Mouse (Mus musculus): ENCODE measurements around the gene Slc52a3. TPM values are rescaled to one million over a fixed set of nuclear protein-coding genes. Genes with fewer than 3 reads are reported as not detected.
"Not testable (repeated sequence)": the region's sequence is repeated elsewhere in the genome, so short reads cannot be mapped to it uniquely, and the experiment has no call there.

The Slc52a3 gene
- total RNA-seq, 2 experiments from 2014 or later: 1.6 to 2.9 TPM

GRCm38 (mm10) chr2:151973595-151974562 lies 22.4 kb upstream of the Slc52a3 start:
- no peak for DNase-seq

GRCm38 (mm10) chr2:151975295-151975694 lies 21.0 kb upstream of the Slc52a3 start:
- DNase-seq: no peak

- DNase-seq: no peak
Observed at GRCm38 (mm10) chr2:151976067-151976466, 20.2 kb upstream of the Slc52a3 start.

- peak; percentile 73 for DNase-seq
Observed at GRCm38 (mm10) chr2:151977689-151978440, 18.4 kb upstream of the Slc52a3 start.

- DNase-seq: peak; percentile 54 to 71
Observed at GRCm38 (mm10) chr2:151978494-151978893, 17.8 kb upstream of the Slc52a3 start.

GRCm38 (mm10) chr2:151979470-151980354 lies 16.6 kb upstream of the Slc52a3 start, which contains the start of gene Fam110a:
Gene Fam110a, minus strand, starts transcription at chr2:151980219.
- peak; percentile 96 for DNase-seq

GRCm38 (mm10) chr2:151980355-151980693 lies 16.0 kb upstream of the Slc52a3 start:
- no peak for DNase-seq

GRCm38 (mm10) chr2:151981268-151981667 lies 15.0 kb upstream of the Slc52a3 start:
- DNase-seq: no peak

- no peak for DNase-seq
Observed at GRCm38 (mm10) chr2:151982476-151982875, 13.8 kb upstream of the Slc52a3 start.

- DNase-seq: no peak
Observed at GRCm38 (mm10) chr2:151984019-151984418, 12.3 kb upstream of the Slc52a3 start.

- DNase-seq: no peak
Observed at GRCm38 (mm10) chr2:151985426-151986172, 10.7 kb upstream of the Slc52a3 start.

GRCm38 (mm10) chr2:151986958-151987357 lies 9.4 kb upstream of the Slc52a3 start:
- no peak for DNase-seq

GRCm38 (mm10) chr2:151988978-151989377 lies 7.3 kb upstream of the Slc52a3 start:
- DNase-seq: no peak

- no peak for DNase-seq
Observed at GRCm38 (mm10) chr2:151990985-151991394, 5.3 kb upstream of the Slc52a3 start.

GRCm38 (mm10) chr2:151991446-151991845 lies 4.9 kb upstream of the Slc52a3 start:
- no peak for DNase-seq

- DNase-seq: peak; percentile 80 to 92
Observed at GRCm38 (mm10) chr2:151994350-151995122, 1.8 kb upstream of the Slc52a3 start.

- not testable (repeated sequence) for DNase-seq
Observed at GRCm38 (mm10) chr2:151997190-151997575, 872 bp downstream of the Slc52a3 start.

- no peak for DNase-seq
Observed at GRCm38 (mm10) chr2:151997776-151998504, 1.6 kb downstream of the Slc52a3 start.

- peak in 1 of 2 experiments; percentile 20 for DNase-seq
Observed at GRCm38 (mm10) chr2:151998505-151998899, 2.2 kb downstream of the Slc52a3 start.

- no peak for DNase-seq
Observed at GRCm38 (mm10) chr2:151998932-151999331, 2.6 kb downstream of the Slc52a3 start.

Measured in heart, adult 18-20 months (tissue).